Mouse (Mus musculus) gonadal fat pad, adult 2 months (tissue): ENCODE measurements around the gene Hoxd10. TPM values are rescaled to one million over a fixed set of nuclear protein-coding genes. Genes with fewer than 3 reads are reported as not detected.

Source experiments
- DNase-seq: peaks from one replicate; pipeline ENCODE4 v3.0.0-alpha.2; 2012; ENCODE audit warnings: low read depth
- polyA plus RNA-seq: library from polyadenylated mRNA; depleted of rRNA; stranded (reverse); fragments of >200 nt; gene quantifications from 2 replicates; pipeline ENCODE4 v1.2.3, GENCODE M21; 2012

Gene Hoxd10
- polyA plus RNA-seq, 1 experiment = 2.2 TPM

DNA sequence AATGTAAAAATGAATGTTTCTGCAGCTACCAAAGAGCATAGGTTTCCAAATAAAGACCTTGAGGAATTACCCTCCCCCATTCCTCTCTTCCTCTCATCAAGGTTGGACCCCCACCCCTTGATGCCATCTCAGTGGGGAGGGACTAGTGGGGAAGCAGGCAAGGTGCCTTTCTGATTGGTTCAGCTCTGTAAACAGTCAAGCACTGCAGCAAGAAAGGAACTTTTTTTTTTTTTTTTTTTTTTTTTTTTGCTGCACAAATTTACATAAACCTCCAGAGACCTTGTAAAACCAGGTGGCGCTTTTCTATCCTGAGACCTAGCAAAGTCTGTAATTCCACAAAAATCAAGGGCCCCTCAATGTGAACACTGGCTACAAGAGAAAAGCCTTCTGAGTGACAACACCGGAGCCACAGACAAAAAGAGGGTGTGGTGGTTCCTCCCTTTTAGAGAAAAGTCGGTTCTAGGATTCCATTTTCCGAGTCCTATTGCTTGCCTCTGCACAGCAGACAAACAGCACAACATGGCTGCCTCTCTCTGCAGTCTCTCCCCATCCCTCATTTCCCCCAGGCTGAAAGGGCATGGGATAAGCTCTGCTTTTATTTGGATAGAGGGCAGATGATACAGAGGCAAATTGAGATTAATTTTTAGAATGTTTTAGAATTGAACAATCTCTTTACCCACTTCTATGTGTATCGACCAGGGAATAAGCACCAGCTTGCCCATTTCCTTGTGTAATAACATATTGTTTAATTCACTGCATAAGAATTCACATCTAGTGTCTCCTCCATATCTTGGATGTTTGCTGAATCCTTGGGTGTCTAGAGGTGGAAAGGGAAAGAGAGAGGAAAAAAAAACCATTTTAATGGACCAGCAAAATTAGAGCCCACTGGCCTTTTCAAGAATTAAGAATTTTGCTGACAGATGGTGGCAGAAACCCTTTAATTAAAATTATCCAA, 18.0 kb downstream of the Hoxd10 start:
- no peak for DNase-seq

DNA sequence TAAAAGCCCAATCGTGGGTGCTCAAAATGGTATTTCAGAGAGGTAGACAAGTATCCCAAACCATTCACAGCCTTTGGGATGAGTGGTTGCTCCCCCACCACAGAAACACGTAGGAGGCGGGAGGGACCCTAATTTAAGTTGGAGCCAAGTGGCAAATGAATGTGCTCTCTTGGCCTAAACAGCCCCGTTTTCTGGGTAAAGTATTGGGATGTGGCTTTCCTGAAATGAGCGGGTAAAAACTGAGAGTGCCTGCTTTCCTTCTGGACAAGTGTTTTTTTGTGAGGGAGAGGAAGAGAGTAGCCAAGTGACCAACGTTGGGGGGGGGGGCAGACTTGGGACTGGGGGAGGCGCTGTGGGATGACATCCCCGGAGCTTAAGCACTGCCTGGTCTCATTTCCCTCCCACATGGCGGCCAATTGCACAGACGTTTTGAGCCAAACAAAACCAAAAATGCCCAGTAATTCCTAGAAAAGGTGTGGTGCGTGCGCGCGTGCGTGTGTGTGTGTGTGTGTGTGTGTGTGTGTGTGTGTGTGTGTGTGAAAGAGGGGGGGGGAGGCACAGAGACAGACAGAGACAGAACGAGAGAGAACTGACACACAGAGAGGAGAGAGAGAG, 19.3 kb downstream of the Hoxd10 start:
- no peak for DNase-seq

GRCm38 (mm10) chr2:74711721-74712621, 20.2 kb downstream of the Hoxd10 start, which contains the start of the genes Hoxd3 and Hoxd4:
Gene Hoxd3, plus strand, starts transcription at chr2:74711927.
Gene Hoxd4, plus strand, starts transcription at chr2:74711929.
- DNase-seq = no peak

- no peak for DNase-seq
Measured at GRCm38 (mm10) chr2:74713239-74714150, 21.8 kb downstream of the Hoxd10 start.

GRCm38 (mm10) chr2:74714156-74714789, 22.5 kb downstream of the Hoxd10 start:
- DNase-seq = no peak

- no peak for DNase-seq
Measured at GRCm38 (mm10) chr2:74714881-74715280, 23.2 kb downstream of the Hoxd10 start.

GRCm38 (mm10) chr2:74715504-74716241, 23.9 kb downstream of the Hoxd10 start:
- no peak for DNase-seq

DNA sequence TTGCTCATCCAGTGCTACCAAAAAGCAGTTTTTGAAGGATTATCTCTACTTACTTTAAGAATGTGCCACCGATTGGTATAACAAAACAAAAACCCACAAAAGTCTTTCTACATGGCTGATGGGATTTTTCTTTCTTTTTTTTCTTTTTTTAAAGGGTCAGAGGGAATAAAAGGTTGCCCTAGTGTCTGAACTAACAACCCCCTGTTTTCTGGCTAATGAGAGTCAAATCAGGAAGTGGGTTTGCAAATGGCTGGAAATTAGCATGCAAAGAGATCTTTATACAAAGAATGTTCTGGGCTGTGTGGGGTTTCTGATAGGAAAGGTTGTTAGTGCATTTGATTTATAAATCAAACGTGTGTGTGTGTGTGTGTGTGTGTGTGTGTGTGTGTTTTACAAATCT, 28.7 kb downstream of the Hoxd10 start:
- no peak for DNase-seq

- no peak for DNase-seq
Measured at GRCm38 (mm10) chr2:74720955-74721491, 29.3 kb downstream of the Hoxd10 start.

DNA sequence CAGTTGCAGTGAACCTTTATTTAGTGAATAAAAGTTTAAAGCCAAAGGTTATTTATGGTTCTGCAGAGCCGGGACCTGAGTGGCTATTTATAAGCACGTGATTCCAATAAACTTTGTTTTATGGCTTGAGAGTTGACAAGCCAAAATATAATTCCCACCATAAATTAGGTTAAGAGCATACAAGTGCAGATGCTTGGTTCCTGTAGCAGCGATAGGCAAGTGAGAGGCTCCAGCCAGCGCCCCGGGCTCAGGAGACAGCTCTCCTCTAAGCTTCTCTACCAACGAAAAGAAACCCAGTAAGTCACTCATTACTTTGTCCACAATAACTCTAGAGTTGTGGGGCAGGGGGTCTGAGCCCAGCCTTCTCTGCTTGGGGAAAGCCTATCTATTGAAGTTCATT, 30.2 kb downstream of the Hoxd10 start:
- peak; percentile 80 for DNase-seq

DNA sequence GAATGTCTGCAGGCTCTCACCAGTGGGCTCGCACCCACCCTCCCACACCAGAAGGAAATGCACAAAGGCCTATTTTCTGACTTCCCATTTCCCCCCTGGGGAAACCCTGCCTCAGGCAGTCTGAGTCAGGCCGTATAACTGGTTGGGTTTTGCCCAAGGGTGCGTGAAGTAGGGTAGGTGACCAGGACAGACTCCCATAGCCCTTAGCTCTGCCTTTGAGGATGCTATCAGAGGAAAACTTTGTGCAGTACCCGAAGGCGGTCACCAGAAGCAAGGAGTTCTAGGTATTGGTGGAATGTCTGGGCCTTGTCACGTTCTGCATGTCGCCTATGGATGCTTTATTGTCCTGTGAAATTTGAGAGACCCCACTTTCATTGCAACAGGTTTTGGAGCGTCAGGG, 31.2 kb downstream of the Hoxd10 start:
- no peak for DNase-seq

GRCm38 (mm10) chr2:74724244-74725015, 32.7 kb downstream of the Hoxd10 start:
- no peak for DNase-seq

- no peak for DNase-seq
Measured at GRCm38 (mm10) chr2:74725171-74725570, 33.4 kb downstream of the Hoxd10 start.

DNA sequence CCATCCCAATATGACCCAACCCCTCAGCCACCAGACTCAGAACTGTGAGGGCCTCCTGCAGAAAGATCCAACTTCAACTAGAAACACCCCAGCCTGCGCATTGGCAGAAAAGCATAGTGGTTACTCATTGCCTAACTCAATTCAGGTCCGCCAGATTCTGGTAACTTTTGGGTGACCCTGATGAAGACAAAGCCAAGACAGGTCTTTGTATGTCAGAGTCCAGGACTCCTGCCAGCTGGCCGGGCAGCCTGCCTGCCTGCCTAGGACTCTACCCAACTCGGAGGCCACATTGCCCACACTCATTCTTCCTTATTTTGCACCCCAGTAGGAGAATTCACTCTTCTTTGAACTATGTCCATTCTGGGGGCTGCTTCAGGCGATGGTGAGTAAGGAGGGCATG, 34.8 kb downstream of the Hoxd10 start, which contains the start of gene Gm28230:
Gene Gm28230 (plus strand): TSS at position 178 of the 400 bp plus-strand sequence.
- DNase-seq = no peak

GRCm38 (mm10) chr2:74726973-74727639, 35.4 kb downstream of the Hoxd10 start:
- no peak for DNase-seq

GRCm38 (mm10) chr2:74727640-74728302, 36.0 kb downstream of the Hoxd10 start:
- no peak for DNase-seq

GRCm38 (mm10) chr2:74728303-74728680, 36.6 kb downstream of the Hoxd10 start:
- DNase-seq = no peak
